Mouse (Mus musculus): Measurements from ENCODE around the gene Ulk3. TPM values are rescaled to one million over a fixed set of nuclear protein-coding genes. Genes with fewer than 3 reads are reported as not detected.

Gene Ulk3
- total RNA-seq, 2 experiments from 2014 or later, result 4.4 to 6.6 TPM

DNA sequence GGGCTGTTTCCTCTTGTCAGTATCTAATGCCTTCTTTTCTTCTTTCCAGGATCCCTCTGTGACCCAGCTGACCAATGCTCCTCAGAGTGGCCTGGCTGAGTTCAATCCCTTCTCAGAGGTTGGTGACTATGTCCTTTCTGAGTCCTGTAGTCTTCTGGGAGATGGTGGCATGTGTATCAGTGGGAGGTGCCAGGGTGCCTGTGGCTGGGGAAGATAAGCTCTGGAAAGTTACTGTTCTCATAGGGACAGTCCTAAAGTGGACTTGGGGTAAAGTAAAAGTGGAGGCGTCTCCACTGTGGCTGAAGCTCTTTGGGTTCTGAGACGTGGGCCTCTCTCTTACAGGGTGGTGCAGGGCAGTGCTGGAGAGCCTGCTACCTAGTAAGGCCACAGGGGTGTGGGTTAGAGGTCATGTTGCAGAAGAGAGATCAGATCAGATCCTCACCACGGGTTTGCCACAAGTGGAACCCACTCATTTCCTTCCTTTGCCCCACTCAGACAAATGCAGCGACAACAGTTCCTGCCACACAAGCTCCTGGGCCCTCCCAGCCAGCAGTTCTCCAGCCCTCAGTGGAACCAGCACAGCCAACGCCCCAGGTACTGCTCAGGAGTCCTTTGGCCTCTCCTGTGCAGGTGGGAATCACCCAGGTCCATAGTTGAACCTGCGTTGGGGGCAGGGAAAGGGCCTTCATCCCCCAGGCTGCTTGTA lies 12.0 kb upstream of the Ulk3 start:
- Histone ChIP-seq H3K27ac (peak overlapping the region; percentile 46), H3K4me3 (no peak overlapping the region)
- TF ChIP-seq CTCF (IDR thresholded peaks at IDR 0.05), result no peak
- intact Hi-C loops (cut with DNase I), result no loop called here
- DNase-seq, result no peak

DNA sequence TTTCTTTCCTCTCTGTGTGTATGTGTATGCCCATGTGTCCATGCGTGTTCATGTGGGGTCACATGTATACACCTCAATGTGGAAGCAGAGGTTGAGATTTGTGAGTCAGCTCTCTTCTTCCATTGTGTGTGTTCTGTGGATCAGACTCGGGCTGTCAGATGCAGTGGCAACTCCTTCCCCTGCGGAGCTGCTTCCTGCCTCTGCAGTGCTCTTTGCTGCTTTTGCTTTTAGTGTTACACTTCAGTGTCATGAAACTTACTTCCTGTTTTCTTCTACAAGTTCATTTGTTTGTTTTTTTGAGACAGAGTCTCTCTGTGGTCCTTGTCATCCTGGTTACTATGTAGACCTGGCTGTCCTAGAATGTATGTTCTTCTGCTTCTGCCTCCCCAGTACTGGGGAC lies 4.3 kb upstream of the Ulk3 start:
- Histone ChIP-seq H3K27ac (no peak overlapping the region), H3K4me3 (no peak overlapping the region)
- TF ChIP-seq CTCF (IDR thresholded peaks at IDR 0.05), result no peak
- intact Hi-C loops (cut with DNase I), result no loop called here
- DNase-seq, result no peak

DNA sequence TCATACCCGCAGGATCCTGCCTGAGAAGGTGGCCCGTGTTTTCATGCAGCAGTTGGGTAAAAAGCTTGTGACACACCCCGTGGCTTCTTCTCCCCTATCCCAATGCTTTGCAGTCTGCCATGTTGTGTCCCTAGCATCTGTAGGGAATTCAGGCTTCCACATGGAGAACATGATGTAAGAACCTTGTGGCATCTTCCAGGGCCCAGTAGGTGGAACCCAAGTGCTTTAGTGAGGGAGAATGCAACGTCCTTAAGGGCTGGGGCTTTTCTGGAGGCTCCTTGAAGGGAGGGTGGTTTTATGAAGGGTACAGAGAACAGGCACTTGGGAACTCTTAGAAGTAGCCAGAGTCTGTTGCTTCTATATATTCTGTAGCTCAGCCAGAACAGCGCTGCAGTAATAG lies 1.5 kb downstream of the Ulk3 start:
- TF ChIP-seq CTCF (IDR thresholded peaks at IDR 0.05), result 0 out of 2 replicates have a peak, but pooled peaks have one; percentile 5
- no peak overlapping the region for H3K4me3 ChIP-seq
- intact Hi-C loops (cut with DNase I), result no loop called here
- H3K27ac ChIP-seq, result no peak overlapping the region
- DNase-seq, result no peak

DNA sequence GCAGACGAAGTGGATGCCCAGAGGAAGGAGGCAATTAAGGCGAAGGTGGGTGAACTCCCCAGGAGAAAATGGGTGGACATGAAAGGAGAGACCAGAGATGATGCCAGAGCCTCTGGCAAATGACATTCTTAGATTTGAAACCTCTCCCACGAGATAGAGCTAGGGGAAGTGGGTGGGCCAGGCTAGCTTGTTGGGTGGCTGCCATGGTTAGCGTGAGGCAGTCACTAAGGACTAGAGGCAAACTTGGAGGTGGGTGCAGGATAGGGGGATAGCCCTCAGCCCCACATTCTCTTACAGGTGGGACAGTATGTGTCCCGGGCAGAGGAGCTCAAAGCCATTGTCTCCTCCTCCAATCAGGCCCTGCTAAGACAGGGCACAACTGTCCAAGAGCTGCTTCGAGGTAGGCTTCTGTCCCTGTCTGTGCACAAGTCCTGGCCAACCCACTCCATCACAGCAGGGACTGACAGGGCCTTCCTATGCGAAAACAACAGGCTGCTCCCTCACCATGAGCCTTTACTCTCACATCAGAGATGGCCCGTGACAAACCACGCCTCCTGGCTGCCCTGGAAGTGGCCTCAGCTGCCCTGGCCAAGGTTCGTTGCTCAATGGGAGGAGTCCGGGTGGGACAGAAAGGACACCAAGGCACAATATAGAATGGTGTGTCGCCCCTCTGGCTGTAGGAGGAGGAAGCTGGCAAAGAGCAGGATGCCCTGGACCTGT lies 4.4 kb downstream of the Ulk3 start:
- DNase-seq, result no peak
- Histone ChIP-seq H3K4me3 (no peak overlapping the region), H3K27ac (no peak overlapping the region)
- intact Hi-C loops (cut with DNase I), result no loop called here
- TF ChIP-seq CTCF (IDR thresholded peaks at IDR 0.05), result no peak

DNA sequence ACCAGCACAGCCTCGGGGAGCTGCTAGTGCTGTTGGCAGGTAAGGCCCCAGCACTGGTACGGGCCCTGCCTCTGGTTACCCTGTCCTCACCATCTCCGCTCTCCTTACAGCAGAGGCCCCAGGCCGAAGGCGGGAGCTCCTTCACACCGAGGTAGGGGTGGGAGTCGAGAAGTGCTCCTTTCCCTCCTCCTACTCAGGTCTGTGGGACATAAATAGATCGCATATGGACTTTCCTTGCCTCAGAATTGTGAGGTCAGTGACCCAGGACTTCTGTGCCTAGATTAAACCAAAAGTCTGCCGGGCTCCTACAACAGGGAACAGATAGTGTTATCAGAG lies 4.9 kb downstream of the Ulk3 start:
- DNase-seq, result no peak
- Histone ChIP-seq H3K27ac (no peak overlapping the region), H3K4me3 (no peak overlapping the region)
- intact Hi-C loops (cut with DNase I), result no loop called here
- no peak for TF ChIP-seq CTCF (IDR thresholded peaks at IDR 0.05)

DNA sequence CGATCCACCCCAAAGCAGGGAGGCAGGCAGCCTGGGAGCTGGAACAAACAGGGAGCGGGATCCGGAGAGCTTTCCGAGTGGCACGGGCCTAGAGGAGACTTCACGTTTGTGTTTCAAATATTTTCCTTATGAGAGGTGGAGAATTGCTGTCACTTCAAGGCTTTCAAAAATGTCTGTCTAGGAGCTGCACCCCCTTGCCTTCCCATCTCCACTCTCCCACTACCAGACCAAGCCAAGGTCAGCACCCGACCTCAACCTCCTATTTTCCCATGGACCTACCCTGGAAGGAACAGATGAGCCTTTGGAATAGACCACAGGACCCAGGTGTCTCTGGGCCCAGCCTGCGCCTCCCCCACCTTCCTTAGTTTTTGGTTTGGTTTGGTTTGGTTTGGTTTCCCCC lies 8.0 kb downstream of the Ulk3 start:
- H3K4me3 ChIP-seq, result no peak overlapping the region
- no peak for DNase-seq
- intact Hi-C loops (cut with DNase I), result no loop called here
- no peak for TF ChIP-seq CTCF (IDR thresholded peaks at IDR 0.05)
- H3K27ac ChIP-seq, result no peak overlapping the region

DNA sequence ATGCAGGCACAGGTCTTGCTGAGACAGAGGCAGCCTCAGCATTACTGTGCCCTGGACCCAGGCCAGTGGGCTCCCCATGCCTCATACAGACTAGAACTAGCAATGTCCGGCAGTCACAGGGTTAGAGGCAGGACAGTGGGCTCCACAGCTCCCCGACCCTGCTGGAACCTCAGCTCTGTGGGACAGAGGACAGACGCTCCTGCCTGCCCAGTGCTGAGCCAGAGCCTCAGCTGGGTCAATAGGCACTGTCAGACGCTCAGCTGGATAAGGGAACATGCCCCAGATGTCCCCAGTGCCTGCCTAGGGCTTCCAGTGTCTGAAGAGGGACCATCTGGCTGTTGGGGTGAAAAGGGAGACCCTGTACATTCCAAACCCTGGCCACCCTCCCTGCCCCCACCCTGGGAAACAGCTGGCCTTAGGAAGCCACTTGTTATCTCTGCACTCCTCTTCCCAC lies 8.7 kb downstream of the Ulk3 start:
- DNase-seq, result no peak
- no peak for TF ChIP-seq CTCF (IDR thresholded peaks at IDR 0.05)
- Histone ChIP-seq H3K4me3 (no peak overlapping the region), H3K27ac (no peak overlapping the region)
- intact Hi-C loops (cut with DNase I), result no loop called here

DNA sequence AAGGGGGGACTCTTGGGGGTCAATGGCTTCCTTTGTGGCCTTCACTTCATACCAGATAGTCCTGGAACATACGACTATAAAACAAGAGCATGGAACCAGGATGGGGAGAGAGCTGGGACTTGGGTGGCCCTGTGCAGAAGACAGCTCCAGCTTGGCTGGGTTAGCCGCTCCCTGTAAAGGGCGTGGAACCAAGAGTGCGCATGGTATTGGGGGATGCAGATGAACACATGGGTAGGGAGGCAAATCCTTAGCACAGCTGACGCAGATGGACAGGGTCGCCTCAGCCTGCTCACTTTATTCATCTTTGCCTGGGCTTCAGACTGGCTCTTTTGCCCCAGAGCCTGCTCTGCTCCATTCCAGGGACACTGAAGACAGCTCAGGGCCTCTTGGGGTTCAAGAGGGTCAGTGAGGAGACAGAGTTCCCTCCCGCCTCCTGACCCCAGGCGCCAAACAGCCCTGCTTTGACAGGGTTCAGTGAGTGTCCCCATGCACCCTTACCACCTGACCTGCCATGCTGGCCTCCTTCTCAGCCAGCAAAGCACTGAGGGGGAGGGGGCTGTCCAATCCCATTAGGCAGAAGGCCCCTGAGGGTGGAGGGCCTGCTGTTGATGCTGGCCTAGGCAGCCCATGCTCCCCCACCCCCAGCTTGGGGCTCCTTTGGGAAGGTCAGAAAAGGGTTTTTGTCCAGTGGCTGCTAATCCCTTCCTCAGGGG lies 9.8 kb downstream of the Ulk3 start:
- no peak for DNase-seq
- Histone ChIP-seq H3K4me3 (no peak overlapping the region), H3K27ac (0 out of 2 replicates have a peak overlapping the region, but pooled peaks have one; percentile 20)
- intact Hi-C loops (cut with DNase I), result no loop called here
- TF ChIP-seq CTCF (IDR thresholded peaks at IDR 0.05), result no peak

DNA sequence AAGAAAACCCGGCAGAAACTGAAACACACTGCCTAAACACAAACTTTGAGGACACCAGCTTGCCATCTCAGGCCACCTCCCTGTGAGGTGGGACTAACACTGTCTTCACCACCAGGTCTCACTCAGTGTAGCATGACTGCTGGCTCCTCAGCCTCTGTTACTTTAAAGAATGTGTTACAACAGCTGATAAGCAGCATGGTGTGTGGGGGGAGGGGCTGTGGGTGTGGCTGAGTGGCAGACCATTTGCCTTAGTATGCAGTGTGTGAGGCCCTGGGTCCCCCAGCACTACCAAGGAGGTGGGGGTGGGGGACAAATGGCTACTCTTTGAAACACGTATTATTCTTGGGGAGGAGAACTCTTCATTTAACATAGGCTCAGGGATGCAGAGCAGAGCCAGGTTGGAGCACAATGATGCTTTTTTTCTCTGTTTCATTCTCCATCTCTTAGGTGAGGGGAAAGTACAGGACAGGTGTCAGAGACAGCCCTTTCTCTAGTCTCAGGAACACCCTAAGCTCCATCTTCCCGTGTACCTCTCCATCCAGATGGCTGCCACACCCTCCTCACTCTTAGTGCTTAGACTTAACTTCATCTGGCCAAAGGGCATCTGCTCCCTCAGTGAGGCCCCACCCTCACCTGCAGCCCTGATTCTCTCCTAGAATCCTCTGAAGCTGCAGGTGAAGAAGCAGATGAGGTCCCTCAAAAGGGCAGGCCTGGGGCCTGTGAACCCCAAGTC lies 11.5 kb downstream of the Ulk3 start:
- Histone ChIP-seq H3K4me3 (no peak overlapping the region), H3K27ac (peak overlapping the region; percentile 48)
- no peak for DNase-seq
- no peak for TF ChIP-seq CTCF (IDR thresholded peaks at IDR 0.05)
- intact Hi-C loops (cut with DNase I), result no loop called here

DNA sequence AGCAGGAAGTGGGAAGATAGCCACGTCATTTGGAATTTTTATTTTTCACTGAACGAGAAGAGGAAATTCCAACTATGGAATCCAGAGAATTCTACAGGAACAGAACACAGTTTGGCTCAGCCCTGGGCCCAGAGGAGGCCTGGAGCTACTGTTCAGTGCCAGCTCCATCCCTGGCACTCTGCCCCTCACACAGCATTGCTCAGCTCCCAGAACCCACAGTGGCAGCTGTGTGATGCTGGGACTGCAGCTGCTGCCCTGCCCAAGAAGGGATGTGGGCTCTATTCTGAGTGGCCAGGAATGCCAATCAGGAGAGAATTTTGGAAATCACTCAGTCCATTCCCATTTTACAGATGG lies 12.1 kb downstream of the Ulk3 start:
- Histone ChIP-seq H3K27ac (peak overlapping the region; percentile 48), H3K4me3 (no peak overlapping the region)
- intact Hi-C loops (cut with DNase I), result no loop called here
- peak; percentile 59 for DNase-seq
- no peak for TF ChIP-seq CTCF (IDR thresholded peaks at IDR 0.05)

DNA sequence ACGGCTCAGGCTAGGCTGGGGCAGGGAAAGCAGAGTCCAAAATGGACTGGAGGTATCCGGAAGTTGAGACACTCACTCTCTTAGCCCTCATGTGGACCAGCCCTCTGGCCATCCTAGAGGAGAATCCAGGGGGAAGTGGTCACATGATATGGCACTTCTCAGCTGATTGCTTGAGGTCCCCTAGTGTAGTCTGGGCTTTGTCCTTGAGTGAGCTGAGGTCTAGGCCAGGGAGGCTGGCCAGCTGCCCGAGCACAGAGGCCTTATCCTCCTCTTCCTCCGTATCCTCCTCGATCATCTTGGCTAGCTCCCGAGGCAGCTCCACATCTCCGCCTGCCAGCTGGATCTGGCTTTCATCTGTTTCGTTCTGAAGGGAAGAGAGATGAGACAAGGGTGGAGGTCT lies 12.8 kb downstream of the Ulk3 start:
- TF ChIP-seq CTCF (IDR thresholded peaks at IDR 0.05), result no peak
- no peak for DNase-seq
- no peak overlapping the region for H3K27ac ChIP-seq
- intact Hi-C loops (cut with DNase I), result no loop called here
- no peak overlapping the region for H3K4me3 ChIP-seq

DNA sequence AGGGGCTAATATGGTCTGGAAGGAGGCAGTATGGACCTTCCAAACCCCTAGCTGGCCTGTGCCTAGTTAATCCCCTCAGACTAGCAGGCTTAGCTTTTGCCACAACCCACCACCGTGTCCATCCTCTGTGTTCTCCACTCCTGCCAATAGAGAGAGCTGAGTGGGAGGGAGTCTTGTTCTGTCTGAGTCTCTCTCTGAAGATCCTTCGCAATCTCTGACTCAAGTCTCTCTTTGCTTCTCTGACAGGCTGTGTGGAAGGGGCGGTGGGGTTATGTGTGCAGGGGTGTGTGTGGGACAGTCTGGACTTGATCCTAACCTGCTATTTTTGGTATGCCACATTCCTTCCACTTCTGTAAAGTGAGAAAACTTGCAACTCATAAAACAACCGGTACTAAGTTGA lies 15.6 kb downstream of the Ulk3 start:
- intact Hi-C loops (cut with DNase I), result no loop called here
- Histone ChIP-seq H3K4me3 (no peak overlapping the region), H3K27ac (no peak overlapping the region)
- no peak for DNase-seq
- no peak for TF ChIP-seq CTCF (IDR thresholded peaks at IDR 0.05)

DNA sequence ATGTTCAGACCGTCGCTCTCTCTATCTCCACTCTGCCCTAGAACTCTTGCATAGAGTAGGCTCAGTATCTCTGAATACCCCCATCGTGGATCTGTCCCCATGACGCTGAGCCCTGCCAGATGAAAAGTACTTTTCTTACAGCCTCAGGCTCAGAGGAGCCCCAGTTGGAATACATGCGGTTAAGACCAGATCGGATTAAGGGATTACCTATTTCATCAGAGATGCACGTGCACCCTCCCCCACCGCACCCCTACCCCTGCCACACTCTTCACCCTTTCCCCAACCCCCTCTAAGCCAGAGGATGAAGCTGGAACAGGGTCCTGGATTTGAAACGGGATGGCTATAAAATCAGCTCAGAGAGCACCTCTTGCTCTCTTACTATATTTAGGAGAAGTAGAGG lies 16.3 kb downstream of the Ulk3 start:
- H3K27ac ChIP-seq, result no peak overlapping the region
- DNase-seq, result no peak
- H3K4me3 ChIP-seq, result no peak overlapping the region
- no peak for TF ChIP-seq CTCF (IDR thresholded peaks at IDR 0.05)
- intact Hi-C loops (cut with DNase I), result no loop called here

Measured in gastrocnemius, adult 2 months (tissue).